Mouse (Mus musculus) heart, postnatal 10 days (tissue): ENCODE results near the gene Tbx21. TPM values are rescaled to one million over a fixed set of nuclear protein-coding genes. Genes with fewer than 3 reads are reported as not detected.

Experiments
- DNase-seq, 2 experiments: peaks; one replicate each; pipeline ENCODE4 v3.0.0; 2021
- intact Hi-C: fragments of 180-260 bp; cut with DNase I; formaldehyde crosslinking; loops from one replicate; pipeline ENCODE4 v1.15.1; 2025
- total RNA-seq, 2 experiments: library from RNA; stranded (reverse); gene quantifications; 2 replicates each; pipeline ENCODE4 v1.2.3; 2021

The Tbx21 gene
- total RNA-seq, 2 experiments from 2014 or later = not detected

DNA sequence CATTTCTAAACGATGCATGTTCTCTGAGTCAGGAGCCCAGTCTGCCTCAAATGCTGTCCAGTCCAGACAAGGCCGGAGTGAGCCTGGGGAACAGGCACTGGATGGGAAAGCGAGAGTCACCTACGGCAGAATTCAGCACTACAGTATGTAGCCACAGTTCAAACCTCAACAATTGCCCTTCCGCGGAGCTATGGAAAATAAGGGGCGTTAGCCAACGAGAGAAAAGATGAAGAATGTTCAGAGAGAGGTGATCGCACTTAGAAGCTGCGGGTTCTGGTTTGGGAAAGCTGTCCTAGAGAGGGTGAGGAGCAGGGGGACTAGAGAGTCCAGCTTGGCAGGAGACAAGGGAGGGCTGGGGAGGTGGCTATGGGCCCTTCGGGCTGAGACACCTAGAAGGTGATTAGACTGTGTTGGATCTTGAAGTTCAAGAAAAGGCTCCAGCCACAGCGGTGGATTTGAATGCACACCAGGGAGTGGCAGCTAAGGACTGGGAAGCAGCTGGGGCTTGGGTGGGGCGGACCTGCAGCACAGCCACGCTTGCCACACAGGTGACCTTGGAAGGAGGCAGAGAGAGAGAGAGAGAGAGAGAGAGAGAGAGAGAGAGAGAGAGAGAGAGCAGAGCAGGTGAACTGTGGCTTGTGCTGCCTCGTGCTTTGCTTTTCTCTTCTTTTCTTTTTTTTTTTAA is 30.2 kb downstream of the Tbx21 start:
- intact Hi-C loops = no loop called here
- DNase-seq = no peak

GRCm38 (mm10) chr11:97083401-97084140 is 31.6 kb downstream of the Tbx21 start:
- intact Hi-C loops = no loop called here
- no peak for DNase-seq

- peak; percentile 28 to 62 for DNase-seq
- intact Hi-C loops = no loop called here
Observed at GRCm38 (mm10) chr11:97082977-97083376, 32.2 kb downstream of the Tbx21 start.

- intact Hi-C loops = no loop called here
- no peak for DNase-seq
Observed at GRCm38 (mm10) chr11:97080291-97080690, 34.8 kb downstream of the Tbx21 start.

- intact Hi-C loops = loop anchor here (10.0 kb wide), 1 partner anchor 246 kb away; no protein-coding TSS in a partner anchor
- peak; percentile 29 to 47 for DNase-seq
Observed at GRCm38 (mm10) chr11:97078751-97079150, 36.4 kb downstream of the Tbx21 start.

GRCm38 (mm10) chr11:97074235-97074634 is 40.9 kb downstream of the Tbx21 start:
- intact Hi-C loops = loop anchor here (10.0 kb wide), 1 partner anchor 251 kb away; no protein-coding TSS in a partner anchor
- no peak for DNase-seq

- DNase-seq = peak; percentile 56 to 75
- intact Hi-C loops = loop anchor here (2.0 to 10.0 kb wide), 3 partner anchors 74 to 252 kb away; no protein-coding TSS in a partner anchor
Observed at GRCm38 (mm10) chr11:97072533-97072932, 42.6 kb downstream of the Tbx21 start.

DNA sequence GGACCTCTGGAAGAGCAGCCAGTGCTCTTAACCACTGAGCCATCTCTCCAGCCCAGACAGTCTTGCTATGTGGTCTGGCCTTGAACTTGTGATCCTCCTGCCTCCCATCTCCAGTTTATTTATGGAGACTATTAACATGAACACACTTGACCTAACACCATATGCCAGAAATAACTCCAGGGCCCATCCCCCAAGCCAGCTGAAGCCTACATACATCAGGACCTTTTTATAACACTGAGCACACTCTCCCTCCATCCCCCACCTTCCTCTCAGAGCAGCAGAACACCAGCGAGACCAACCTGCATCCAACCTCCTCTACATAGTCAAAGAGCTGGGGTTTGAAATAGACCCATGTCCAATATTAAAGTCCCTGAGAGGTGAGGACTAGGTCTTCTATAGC is 44.0 kb downstream of the Tbx21 start:
- intact Hi-C loops = loop anchor here (10.0 kb wide), 1 partner anchor 254 kb away; no protein-coding TSS in a partner anchor
- DNase-seq = peak; percentile 63 to 77

- DNase-seq = no peak
- intact Hi-C loops = loop anchor here (10.0 kb wide), 1 partner anchor 255 kb away; no protein-coding TSS in a partner anchor
Observed at GRCm38 (mm10) chr11:97069770-97070169, 45.4 kb downstream of the Tbx21 start.

DNA sequence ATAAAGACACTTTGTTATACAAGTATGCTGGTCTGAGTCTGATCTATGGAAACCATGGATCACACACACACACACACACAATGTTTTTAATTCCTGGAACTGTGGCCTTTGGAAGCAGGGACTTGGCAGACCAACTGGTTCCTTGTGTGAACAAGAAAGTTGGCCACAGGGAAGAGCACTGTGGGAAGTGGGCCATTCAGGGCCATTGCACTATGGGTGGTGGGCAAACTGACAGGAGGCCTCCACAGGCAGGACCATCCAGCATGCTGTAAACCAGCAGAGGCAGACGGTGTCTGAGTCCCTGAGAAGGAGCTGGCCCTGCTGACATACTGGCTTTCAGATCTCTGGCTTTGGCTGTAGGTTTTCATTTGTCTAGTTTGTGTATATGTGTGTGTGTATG is 45.8 kb downstream of the Tbx21 start:
- DNase-seq = no peak
- intact Hi-C loops = no loop called here

- no peak for DNase-seq
- intact Hi-C loops = no loop called here
Observed at GRCm38 (mm10) chr11:97066656-97067360, 48.3 kb downstream of the Tbx21 start.

DNA sequence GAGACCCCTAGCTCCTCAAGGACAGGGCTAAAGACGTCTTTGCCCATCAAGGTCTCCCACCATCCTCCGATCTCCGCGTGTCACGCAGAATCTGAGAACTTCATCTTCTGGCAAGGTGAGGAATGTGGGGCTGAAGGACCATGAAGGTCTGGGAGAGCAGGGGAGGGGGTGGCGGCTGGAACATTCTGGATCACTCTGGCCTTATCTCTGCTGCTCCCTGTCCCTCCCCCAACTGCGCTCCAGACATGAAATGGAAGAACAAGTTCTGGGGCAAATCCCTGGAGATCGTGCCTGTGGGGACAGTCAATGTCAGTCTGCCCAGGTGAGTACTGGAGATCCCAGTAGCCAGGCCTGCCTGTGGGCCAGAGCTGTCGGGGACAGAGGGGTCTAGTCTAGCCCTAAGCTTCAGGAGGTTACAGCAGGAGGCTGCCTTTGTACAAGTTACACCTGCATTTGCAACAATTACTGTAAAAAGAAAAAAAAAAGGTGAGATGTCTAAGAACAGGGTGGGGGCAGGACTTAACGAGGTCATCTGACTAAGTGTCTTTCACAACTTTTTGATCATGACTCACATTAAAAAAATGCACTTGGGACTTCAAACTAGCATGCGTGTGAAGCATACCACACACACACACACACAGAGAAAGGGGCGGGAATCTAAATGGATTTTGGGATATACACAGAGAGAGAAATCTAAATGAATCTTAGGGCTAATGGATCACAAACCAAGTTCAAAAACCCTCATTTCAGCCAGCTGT is 49.4 kb downstream of the Tbx21 start:
- DNase-seq = no peak
- intact Hi-C loops = no loop called here

DNA sequence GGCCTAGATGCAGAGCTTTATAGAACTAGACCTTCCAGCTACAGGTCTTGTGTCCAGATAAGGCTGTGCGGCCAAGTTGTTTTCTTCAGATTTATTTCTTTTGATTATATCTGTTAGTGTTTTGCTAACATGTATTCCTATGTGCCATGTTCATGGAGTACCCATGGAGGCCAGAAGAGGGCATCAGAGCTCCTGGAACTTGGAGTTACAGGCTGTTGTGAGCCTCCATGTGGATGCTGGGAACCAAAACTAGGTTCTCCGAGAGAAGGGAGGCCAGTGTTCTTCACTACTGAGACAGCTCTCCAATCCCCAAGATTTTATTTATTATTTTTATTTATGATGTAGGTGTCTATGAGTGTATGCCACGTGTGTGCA is 51.2 kb downstream of the Tbx21 start:
- DNase-seq = no peak
- intact Hi-C loops = no loop called here

GRCm38 (mm10) chr11:97063274-97063920 is 51.7 kb downstream of the Tbx21 start:
- DNase-seq = no peak
- intact Hi-C loops = no loop called here

GRCm38 (mm10) chr11:97052219-97052646 is 62.9 kb downstream of the Tbx21 start:
- intact Hi-C loops = no loop called here
- DNase-seq = no peak

DNA sequence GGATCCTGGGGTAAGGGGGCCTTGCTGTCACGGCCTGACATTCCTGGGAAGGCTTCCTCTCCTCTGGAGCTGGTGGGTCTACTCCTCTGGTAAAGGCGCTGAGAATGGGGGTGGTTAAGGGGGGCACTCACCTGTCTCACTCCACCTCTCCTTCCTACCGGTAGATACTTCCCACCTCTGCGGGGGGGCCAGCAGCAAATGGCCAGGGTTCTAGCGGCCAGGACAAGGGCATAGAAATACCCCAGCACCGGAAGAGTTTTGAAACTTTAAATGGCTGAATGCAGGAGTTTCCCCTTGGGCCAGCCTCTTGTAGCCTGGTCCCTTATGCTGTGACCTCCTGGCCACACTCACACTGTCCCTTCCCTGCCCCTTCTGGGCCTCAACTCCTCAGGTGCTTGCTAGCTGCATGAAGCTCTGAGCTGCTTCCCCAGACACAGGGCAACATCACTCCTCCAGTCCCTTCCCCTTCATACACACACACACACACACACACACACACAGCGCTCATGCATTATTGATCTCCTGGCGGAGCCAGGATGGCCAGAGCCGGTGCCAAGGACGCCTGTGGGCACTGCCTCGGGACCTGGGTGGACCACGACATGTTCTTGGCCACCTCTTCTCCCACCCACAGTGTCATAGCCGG is 64.1 kb downstream of the Tbx21 start:
- no peak for DNase-seq
- intact Hi-C loops = no loop called here

- intact Hi-C loops = no loop called here
- peak; percentile 80 to 81 for DNase-seq
Observed at GRCm38 (mm10) chr11:97050216-97050943, 64.8 kb downstream of the Tbx21 start, which contains the start of gene Osbpl7. Gene Osbpl7, plus strand, starts transcription at chr11:97050628.

GRCm38 (mm10) chr11:97049492-97050085 is 65.5 kb downstream of the Tbx21 start:
- intact Hi-C loops = no loop called here
- no peak for DNase-seq
